Mouse (Mus musculus) layer of hippocampus, postnatal 36 days (tissue): ENCODE data around the gene Ifna11. TPM values are rescaled to one million over a fixed set of nuclear protein-coding genes. Genes with fewer than 3 reads are reported as not detected.
"Not testable (repeated sequence)": the region's sequence is repeated elsewhere in the genome, so short reads cannot be mapped to it uniquely, and the experiment has no call there.

Source experiments
- DNase-seq, 2 experiments: peaks; one replicate each; pipeline ENCODE4 v3.0.0; 2022
- total RNA-seq, 2 experiments: library from RNA; stranded (reverse); gene quantifications; 2 replicates each; pipeline ENCODE4 v1.2.3; 2021

Ifna11 gene
- total RNA-seq = not detected

DNA sequence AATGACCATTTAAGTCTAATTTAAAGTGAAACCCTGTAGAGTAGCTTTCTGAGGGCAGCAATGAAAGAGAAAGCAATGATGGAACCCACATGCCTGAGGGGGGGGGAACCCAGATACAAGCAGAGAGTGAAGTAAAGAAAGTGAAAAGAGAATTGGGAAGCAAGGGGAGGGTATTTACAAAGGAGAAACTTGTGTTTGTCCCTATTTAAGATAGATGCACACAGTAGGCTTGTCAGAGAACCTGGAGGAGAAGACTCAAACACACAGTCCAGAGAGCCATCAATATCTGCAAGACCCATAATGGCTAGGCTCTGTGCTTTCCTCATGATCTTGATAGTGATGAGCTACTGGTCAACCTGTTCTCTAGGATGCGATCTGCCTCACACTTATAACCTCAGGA is at the start of gene Ifna11:
Gene Ifna11, plus strand, starts transcription at position 301 of the 400 bp plus-strand sequence.
- no peak for DNase-seq

DNA sequence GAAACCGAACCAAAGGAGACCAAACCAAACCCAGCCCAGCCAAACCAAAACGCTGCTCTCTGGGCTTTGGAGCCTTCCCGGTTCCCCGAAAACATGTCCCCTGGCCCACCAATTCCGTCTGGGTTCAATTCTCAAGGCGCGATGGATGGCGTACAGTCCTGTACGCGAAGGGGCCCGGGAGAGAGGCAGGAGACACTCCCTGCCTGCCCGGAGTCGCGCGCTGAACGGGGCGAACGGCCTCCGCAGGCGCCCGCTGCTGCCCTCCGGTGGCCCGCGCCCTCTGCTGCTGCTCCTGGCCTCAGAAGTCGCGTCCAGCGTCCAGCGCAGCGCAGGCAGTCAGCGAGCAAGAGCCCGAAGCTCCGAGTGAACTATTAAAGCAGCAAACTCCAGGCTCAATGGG is 46.2 kb upstream of the Ifna11 start, which contains the start of gene Gm13290:
Gene Gm13290, plus strand, starts transcription at position 301 of the 400 bp plus-strand sequence.
- not testable (repeated sequence) for DNase-seq

GRCm38 (mm10) chr4:88776622-88777021 is 43.1 kb upstream of the Ifna11 start, which contains the start of gene Gm13289:
Gene Gm13289, plus strand, starts transcription at chr4:88776922.
- not testable (repeated sequence) for DNase-seq

- DNase-seq = not testable (repeated sequence)
Measured at GRCm38 (mm10) chr4:88779550-88779949, 40.2 kb upstream of the Ifna11 start, which contains the start of gene Gm13272. Gene Gm13272, plus strand, starts transcription at chr4:88779850.

GRCm38 (mm10) chr4:88780320-88780719 is 39.4 kb upstream of the Ifna11 start:
- not testable (repeated sequence) for DNase-seq

GRCm38 (mm10) chr4:88781831-88782230 is 37.9 kb upstream of the Ifna11 start, which contains the start of gene Ifnz:
Gene Ifnz, plus strand, starts transcription at chr4:88782131.
- DNase-seq = not testable (repeated sequence)

- peak in 1 of 2 experiments; percentile 3 for DNase-seq
Measured at GRCm38 (mm10) chr4:88782335-88782734, 37.4 kb upstream of the Ifna11 start.

- not testable (repeated sequence) for DNase-seq
Measured at GRCm38 (mm10) chr4:88785409-88785808, 34.4 kb upstream of the Ifna11 start, which contains the start of gene Gm13276. Gene Gm13276, plus strand, starts transcription at chr4:88785709.

- DNase-seq = peak; percentile 48 to 65
Measured at GRCm38 (mm10) chr4:88788402-88788801, 31.4 kb upstream of the Ifna11 start, which contains the start of gene Gm13277. Gene Gm13277, plus strand, starts transcription at chr4:88788632.

DNA sequence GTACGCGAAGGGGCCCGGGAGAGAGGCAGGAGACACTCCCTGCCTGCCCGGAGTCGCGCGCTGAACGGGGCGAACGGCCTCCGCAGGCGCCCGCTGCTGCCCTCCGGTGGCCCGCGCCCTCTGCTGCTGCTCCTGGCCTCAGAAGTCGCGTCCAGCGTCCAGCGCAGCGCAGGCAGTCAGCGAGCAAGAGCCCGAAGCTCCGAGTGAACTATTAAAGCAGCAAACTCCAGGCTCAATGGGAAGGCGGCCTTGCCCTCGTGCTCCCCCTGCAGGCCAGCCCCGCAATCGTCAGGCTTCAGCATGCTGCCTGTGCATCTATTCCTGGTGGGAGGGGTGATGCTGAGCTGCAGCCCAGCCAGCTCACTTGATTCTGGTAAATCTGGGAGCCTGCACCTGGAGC is 28.5 kb upstream of the Ifna11 start, which contains the start of gene Gm13278:
Gene Gm13278, plus strand, starts transcription at position 301 of the 400 bp plus-strand sequence.
- not testable (repeated sequence) for DNase-seq

- peak; percentile 78 to 81 for DNase-seq
Measured at GRCm38 (mm10) chr4:88793936-88794675, 25.7 kb upstream of the Ifna11 start, which contains the start of gene Gm13275. Gene Gm13275, plus strand, starts transcription at chr4:88794487.

DNA sequence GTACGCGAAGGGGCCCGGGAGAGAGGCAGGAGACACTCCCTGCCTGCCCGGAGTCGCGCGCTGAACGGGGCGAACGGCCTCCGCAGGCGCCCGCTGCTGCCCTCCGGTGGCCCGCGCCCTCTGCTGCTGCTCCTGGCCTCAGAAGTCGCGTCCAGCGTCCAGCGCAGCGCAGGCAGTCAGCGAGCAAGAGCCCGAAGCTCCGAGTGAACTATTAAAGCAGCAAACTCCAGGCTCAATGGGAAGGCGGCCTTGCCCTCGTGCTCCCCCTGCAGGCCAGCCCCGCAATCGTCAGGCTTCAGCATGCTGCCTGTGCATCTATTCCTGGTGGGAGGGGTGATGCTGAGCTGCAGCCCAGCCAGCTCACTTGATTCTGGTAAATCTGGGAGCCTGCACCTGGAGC is 22.7 kb upstream of the Ifna11 start, which contains the start of gene Gm13279:
Gene Gm13279, plus strand, starts transcription at position 301 of the 400 bp plus-strand sequence.
- not testable (repeated sequence) for DNase-seq

- DNase-seq = not testable (repeated sequence)
Measured at GRCm38 (mm10) chr4:88799365-88799764, 20.4 kb upstream of the Ifna11 start, which contains the start of gene Gm13285. Gene Gm13285, plus strand, starts transcription at chr4:88799665.

- not testable (repeated sequence) for DNase-seq
Measured at GRCm38 (mm10) chr4:88802954-88803353, 16.8 kb upstream of the Ifna11 start, which contains the start of gene Gm13287. Gene Gm13287, plus strand, starts transcription at chr4:88803254.

GRCm38 (mm10) chr4:88805231-88805630 is 14.5 kb upstream of the Ifna11 start, which contains the start of gene Gm13288:
Gene Gm13288, plus strand, starts transcription at chr4:88805531.
- not testable (repeated sequence) for DNase-seq

GRCm38 (mm10) chr4:88805761-88806160 is 14.0 kb upstream of the Ifna11 start:
- not testable (repeated sequence) for DNase-seq

GRCm38 (mm10) chr4:88815928-88816327 is 3.8 kb upstream of the Ifna11 start, which contains the start of gene Ifna7:
Gene Ifna7, plus strand, starts transcription at chr4:88816228.
- DNase-seq = no peak

- no peak for DNase-seq
Measured at GRCm38 (mm10) chr4:88822995-88823394, 3.2 kb downstream of the Ifna11 start.

DNA sequence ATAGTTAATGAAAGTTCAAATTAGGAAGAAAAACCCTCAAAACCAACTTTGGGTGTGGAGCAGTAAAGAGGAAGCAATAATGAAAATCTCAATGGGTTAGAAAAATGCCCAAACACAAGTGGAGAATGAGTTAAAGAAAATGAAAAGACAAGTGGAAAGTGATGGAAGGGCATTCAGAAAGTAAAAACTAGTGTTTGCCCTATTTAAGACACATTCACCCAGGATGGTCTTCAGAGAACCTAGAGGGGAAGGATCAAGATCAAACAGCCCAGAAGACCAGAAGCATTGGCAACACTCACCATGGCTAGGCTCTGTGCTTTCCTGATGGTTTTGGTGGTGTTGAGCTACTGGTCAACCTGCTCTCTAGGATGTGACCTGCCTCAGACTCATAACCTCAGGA is 7.4 kb downstream of the Ifna11 start, which contains the start of gene Ifna6:
Gene Ifna6, plus strand, starts transcription at position 301 of the 400 bp plus-strand sequence.
- not testable (repeated sequence) for DNase-seq

- no peak for DNase-seq
Measured at GRCm38 (mm10) chr4:88830523-88830922, 10.8 kb downstream of the Ifna11 start.

DNA sequence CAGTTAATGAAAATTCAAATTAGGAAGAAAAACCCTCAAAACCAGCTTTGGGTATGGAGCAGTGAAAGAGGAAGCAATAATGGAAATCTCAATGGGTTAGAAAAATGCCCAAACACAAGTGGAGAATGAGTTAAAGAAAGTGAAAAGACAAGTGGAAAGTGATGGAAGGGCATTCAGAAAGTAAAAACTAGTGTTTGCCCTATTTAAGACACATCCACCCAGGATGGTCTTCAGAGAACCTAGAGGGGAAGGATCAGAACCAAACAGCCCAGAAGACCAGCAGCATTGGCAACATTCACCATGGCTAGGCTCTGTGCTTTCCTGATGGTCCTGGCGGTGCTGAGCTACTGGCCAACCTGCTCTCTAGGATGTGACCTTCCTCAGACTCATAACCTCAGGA is 15.5 kb downstream of the Ifna11 start, which contains the start of gene Ifna5:
Gene Ifna5, plus strand, starts transcription at position 301 of the 400 bp plus-strand sequence.
- not testable (repeated sequence) for DNase-seq

DNA sequence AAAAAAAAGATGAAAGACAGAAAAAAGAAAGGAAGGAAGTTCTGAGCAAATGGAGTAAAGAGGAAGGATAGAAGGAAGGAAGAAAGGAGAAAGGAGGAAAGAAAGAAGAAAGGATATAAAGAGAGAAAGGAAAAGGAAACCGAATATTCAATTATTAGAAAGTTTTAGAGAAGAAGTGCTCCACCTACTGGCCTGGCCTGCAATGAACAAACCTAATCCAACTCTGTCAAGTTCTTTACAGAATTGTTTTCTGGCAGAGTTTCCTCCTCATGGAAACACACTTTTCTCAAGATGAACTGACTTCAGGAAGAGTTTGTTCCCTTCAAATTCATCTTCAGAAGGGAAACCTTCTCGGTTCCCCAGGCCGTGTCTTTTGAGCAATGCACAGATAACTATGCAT is 19.1 kb downstream of the Ifna11 start:
- DNase-seq = no peak

DNA sequence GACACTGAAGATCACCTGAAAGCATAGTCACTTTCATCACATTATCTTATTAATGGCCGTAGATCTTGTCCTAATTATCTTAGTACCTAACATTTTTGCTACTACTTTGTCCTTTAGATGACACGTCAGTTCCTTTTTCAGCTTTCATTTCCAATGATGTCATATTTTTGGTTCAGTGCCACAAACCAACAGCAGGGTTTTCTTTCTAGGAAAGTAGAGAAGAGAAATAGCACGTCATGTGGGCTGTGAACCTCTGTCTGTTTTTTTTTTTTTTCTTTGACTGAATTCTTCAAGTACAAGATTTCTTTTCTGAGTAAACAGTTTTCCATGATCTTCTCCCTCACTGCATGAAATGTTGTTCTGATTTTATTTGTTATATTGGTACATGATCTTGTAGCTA is 20.3 kb downstream of the Ifna11 start:
- no peak for DNase-seq
